Mouse (Mus musculus) ES-Bruce4 (cell line): ENCODE measurements at regions not wholly inside any gene's neighbourhood (a gene's known extent, or its start where the extent isn't known, plus 50 kb on each side); places are given as distances from the start of the nearest gene placed in this dataset.

Experiments
- H3K27ac ChIP-seq: 2 replicates; pipeline ENCODE4 v1.5.1; 2012; ENCODE audit warnings: low read length, inconsistent platforms; ENCODE audit not compliant: insufficient read depth
- H3K27me3 ChIP-seq: 2 replicates; pipeline ENCODE4 v1.6.1; 2012; ENCODE audit warnings: mild to moderate bottlenecking, low read length, inconsistent platforms; ENCODE audit not compliant: control insufficient read depth, poor library complexity, insufficient read depth, severe bottlenecking
- H3K36me3 ChIP-seq: 2 replicates; pipeline ENCODE4 v1.6.1; 2012; ENCODE audit warnings: inconsistent platforms, mild to moderate bottlenecking, low read length, moderate library complexity; ENCODE audit not compliant: control insufficient read depth, poor library complexity, insufficient read depth, severe bottlenecking
- H3K4me1 ChIP-seq: one replicate; pipeline ENCODE4 v1.8.1; 2011; ENCODE audit warnings: low read length; ENCODE audit not compliant: control insufficient read depth, insufficient read depth
- H3K4me3 ChIP-seq: 2 replicates; pipeline ENCODE4 v1.5.1; 2011; ENCODE audit warnings: low read depth, mild to moderate bottlenecking, low read length
- H3K9ac ChIP-seq: 2 replicates; pipeline ENCODE4 v1.6.1; 2012; ENCODE audit warnings: low read depth, mild to moderate bottlenecking, inconsistent platforms; ENCODE audit not compliant: poor library complexity, severe bottlenecking
- H3K9me3 ChIP-seq: replicated peaks from 2 replicates; pipeline ENCODE4 v1.6.1; 2012; ENCODE audit warnings: mild to moderate bottlenecking, low read length, inconsistent platforms; ENCODE audit not compliant: control insufficient read depth, poor library complexity, insufficient read depth, severe bottlenecking
- CTCF ChIP-seq: IDR thresholded peaks from one replicate; pipeline ENCODE4 v1.8.1; 2011; ENCODE audit warnings: low read depth, low read length
- EP300 ChIP-seq: IDR thresholded peaks from 2 replicates; pipeline ENCODE4 v1.6.1; 2011; ENCODE audit warnings: low read depth, low read length; ENCODE audit not compliant: insufficient read depth
- POLR2A ChIP-seq: IDR thresholded peaks from one replicate; pipeline ENCODE4 v1.8.1; 2011; ENCODE audit warnings: low read length; ENCODE audit not compliant: insufficient read depth

DNA sequence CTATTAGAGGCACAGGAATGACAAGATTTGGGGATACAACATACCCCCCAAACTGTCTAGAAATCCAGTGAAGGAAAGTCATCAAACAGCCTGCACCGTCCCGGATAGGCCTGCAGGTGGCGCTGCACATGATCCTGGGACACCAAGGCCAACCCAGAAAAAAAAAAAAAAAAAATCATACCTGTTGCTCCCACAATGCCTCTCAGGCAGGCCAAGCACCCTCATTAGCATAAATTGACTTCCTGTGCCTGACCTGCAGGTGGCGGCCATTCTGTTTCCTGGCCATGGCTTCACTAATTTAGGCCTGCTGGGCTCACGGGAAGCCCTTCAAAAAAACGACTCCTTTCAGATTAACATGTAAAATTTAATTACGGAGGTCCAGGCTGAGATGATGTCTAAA is 184.8 kb upstream of the Sdk2 start:
- Histone ChIP-seq H3K4me3 (no peak overlapping the region), H3K27ac (no peak overlapping the region), H3K9ac (no peak overlapping the region), H3K4me1 (no peaks in the 10 kb centered on the region), H3K36me3 (no peaks in the 10 kb centered on the region), H3K27me3 (no peaks in the 10 kb centered on the region; the same call in 1 of the 2 replicates), H3K9me3 (peaks cover 10% of the 10 kb centered on the region; the same call in 1 of the 2 replicates)
- no peak for TF ChIP-seq POLR2A
- TF ChIP-seq CTCF = peak; percentile 45

DNA sequence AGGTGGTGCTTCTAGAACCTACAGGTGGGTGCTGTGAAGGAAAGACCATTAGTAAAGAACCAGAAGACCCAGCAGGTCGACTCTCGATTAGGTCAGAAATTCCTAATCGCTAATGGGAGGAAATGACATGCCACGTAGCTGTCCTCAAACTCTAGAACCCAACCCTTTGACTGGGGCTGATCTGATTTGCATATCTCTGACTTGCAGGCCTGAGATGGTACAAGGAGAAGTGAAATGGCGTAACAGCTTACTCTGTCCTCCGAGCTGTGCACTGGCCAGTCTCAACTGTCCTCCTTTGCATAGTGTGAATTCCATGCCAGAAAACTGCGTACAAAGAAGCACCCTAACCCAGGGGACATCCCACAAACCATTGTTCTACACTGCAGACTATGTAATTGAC is 182.4 kb upstream of the Sdk2 start:
- Histone ChIP-seq H3K27me3 (no peaks in the 10 kb centered on the region; the same call in 1 of the 2 replicates), H3K9ac (no peak overlapping the region), H3K4me1 (no peaks in the 10 kb centered on the region), H3K27ac (no peak overlapping the region), H3K36me3 (no peaks in the 10 kb centered on the region), H3K9me3 (peaks cover 10% of the 10 kb centered on the region; the same call in 1 of the 2 replicates), H3K4me3 (no peak overlapping the region)
- TF ChIP-seq CTCF (no peak), POLR2A (no peak), EP300 (no peak)

DNA sequence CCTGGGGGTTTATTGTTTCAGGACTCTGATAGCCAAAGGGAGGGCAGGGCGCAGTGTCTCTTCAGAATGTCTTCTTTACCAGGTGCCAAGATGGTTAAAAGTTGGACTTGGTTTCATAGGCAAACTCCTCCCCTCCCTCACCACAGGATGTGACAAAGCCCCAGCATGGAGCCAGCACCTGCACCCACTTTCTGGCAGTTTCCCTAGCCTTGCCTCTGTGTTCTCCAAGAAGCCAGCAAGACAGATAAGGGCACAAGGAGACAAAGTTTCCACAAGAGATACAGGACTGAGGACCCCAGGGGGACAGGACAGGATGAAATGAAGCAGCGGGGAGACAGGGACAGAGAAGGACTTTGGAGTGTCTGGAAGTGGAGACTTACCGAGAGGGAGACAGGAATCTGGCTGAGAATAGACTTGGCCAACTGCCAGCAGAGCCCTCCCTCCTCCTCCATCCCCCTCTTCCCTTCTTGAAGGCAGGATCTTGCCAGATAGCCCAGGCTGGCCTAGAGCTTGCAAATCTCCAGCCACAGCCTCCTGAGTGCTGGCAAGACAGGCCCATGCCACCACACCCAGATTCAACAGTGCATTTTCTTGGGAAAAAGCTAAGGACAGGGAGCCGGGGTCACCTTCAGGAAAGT is 181.5 kb upstream of the Sdk2 start:
- Histone ChIP-seq H3K4me3 (no peak overlapping the region), H3K27ac (no peak overlapping the region), H3K9ac (no peak overlapping the region), H3K9me3 (peaks cover 10% of the 10 kb centered on the region; the same call in 1 of the 2 replicates), H3K36me3 (no peaks in the 10 kb centered on the region), H3K27me3 (no peaks in the 10 kb centered on the region), H3K4me1 (no peaks in the 10 kb centered on the region)
- TF ChIP-seq POLR2A (no peak), EP300 (no peak), CTCF (no peak)

GRCm38 (mm10) chr11:114239311-114239803 is 172.5 kb upstream of the Sdk2 start:
- H3K9me3 ChIP-seq = no peaks in the 10 kb centered on the region
- H3K27ac ChIP-seq = no peak overlapping the region
- no peaks in the 10 kb centered on the region for H3K36me3 ChIP-seq
- no peaks in the 10 kb centered on the region for H3K4me1 ChIP-seq
- TF ChIP-seq POLR2A = no peak
- TF ChIP-seq CTCF = no peak
- no peak for TF ChIP-seq EP300
- no peak overlapping the region for H3K9ac ChIP-seq
- H3K27me3 ChIP-seq = no peaks in the 10 kb centered on the region
- H3K4me3 ChIP-seq = no peak overlapping the region

- no peak overlapping the region for H3K4me3 ChIP-seq
- H3K9ac ChIP-seq = no peak overlapping the region
- H3K4me1 ChIP-seq = no peaks in the 10 kb centered on the region
- no peaks in the 10 kb centered on the region for H3K36me3 ChIP-seq
- H3K9me3 ChIP-seq = no peaks in the 10 kb centered on the region
- H3K27me3 ChIP-seq = no peaks in the 10 kb centered on the region
- no peak for TF ChIP-seq CTCF
- no peak for TF ChIP-seq EP300
- TF ChIP-seq POLR2A = no peak
- no peak overlapping the region for H3K27ac ChIP-seq
These were observed 172.0 kb upstream of the Sdk2 start for GRCm38 (mm10) chr11:114238801-114239200.

- TF ChIP-seq POLR2A = no peak
- TF ChIP-seq CTCF = no peak
- no peak for TF ChIP-seq EP300
- Histone ChIP-seq H3K36me3 (no peaks in the 10 kb centered on the region), H3K9me3 (no peaks in the 10 kb centered on the region), H3K27ac (no peak overlapping the region), H3K9ac (no peak overlapping the region), H3K4me3 (no peak overlapping the region), H3K27me3 (no peaks in the 10 kb centered on the region), H3K4me1 (no peaks in the 10 kb centered on the region)
These were observed 171.5 kb upstream of the Sdk2 start for GRCm38 (mm10) chr11:114238316-114238715.
